Mouse (Mus musculus) stomach, embryonic 16.5 days (tissue): ENCODE measurements around the gene Stip1. TPM values are rescaled to one million over a fixed set of nuclear protein-coding genes. Genes with fewer than 3 reads are reported as not detected.

Experiments
- ATAC-seq: fragments of 200-750 bp; cut with Nextera tagmentation; 2 replicates; pipeline ENCODE4 v1.8.0; 2017; ENCODE audit warnings: moderate number of reproducible peaks, moderate TSS enrichment; ENCODE audit not compliant: insufficient read depth, low FRiP score
- H3K27ac ChIP-seq: fragments of 300-500 bp; sonication (generic); 2 replicates; pipeline ENCODE4 v1.5.1; 2014; ENCODE audit warnings: low read length
- H3K27me3 ChIP-seq: fragments of 300-500 bp; sonication (generic); 2 replicates; pipeline ENCODE4 v1.6.1; 2014; ENCODE audit warnings: low read length, control low read depth, mixed read lengths; ENCODE audit not compliant: control insufficient read depth, insufficient read depth
- H3K36me3 ChIP-seq: fragments of 300-500 bp; sonication (generic); 2 replicates; pipeline ENCODE4 v1.6.1; 2014; ENCODE audit warnings: low read length; ENCODE audit not compliant: control insufficient read depth, insufficient read depth
- H3K4me1 ChIP-seq: fragments of 300-500 bp; sonication (generic); 2 replicates; pipeline ENCODE4 v1.6.1; 2014; ENCODE audit warnings: low read length, control low read depth, mixed read lengths; ENCODE audit not compliant: control insufficient read depth, insufficient read depth
- H3K4me2 ChIP-seq: fragments of 300-500 bp; sonication (generic); 2 replicates; pipeline ENCODE4 v1.6.1; 2014; ENCODE audit warnings: low read depth, low read length, mixed read lengths
- H3K4me3 ChIP-seq: fragments of 300-500 bp; sonication (generic); replicated peaks from 2 replicates; pipeline ENCODE4 v1.5.1; 2014; ENCODE audit warnings: mild to moderate bottlenecking, low read length
- H3K9ac ChIP-seq: fragments of 300-500 bp; sonication (generic); 2 replicates; pipeline ENCODE4 v1.6.1; 2014; ENCODE audit warnings: low read length
- H3K9me3 ChIP-seq: fragments of 300-500 bp; sonication (generic); replicated peaks from 2 replicates; pipeline ENCODE4 v1.6.1; 2016; ENCODE audit warnings: low read length, control low read depth; ENCODE audit not compliant: control insufficient read depth
- whole genome bisulfite sequencing: fragments of 180-500 bp; shearing (Covaris S2); extraction: QIAGEN DNeasy Blood & Tissue Kit; methylation state at CpG from one replicate; pipeline ENCODE4 v1.1.7; 2014; 5-methylcytosine and 5-hydroxymethylcytosine counted together
- polyA plus RNA-seq: library from polyadenylated mRNA; unstranded; fragments of >200 nt; fragmentation: Nextera tagmentation; extraction: Ambion mirVana; gene quantifications from 2 replicates; pipeline ENCODE4 v1.2.1, GENCODE M21; 2015

Stip1 gene
- polyA plus RNA-seq, 1 experiment from 2014 or later: 202 TPM

- ATAC-seq: no peak
- Histone ChIP-seq H3K4me1 (peaks cover 28% of the 10 kb centered on the region), H3K9me3 (no peaks in the 10 kb centered on the region), H3K4me3 (no peak overlapping the region), H3K27me3 (0 out of 2 replicates have a peak, but pooled peaks cover 4% of the 10 kb centered on the region), H3K4me2 (0 out of 2 replicates have a peak overlapping the region, but pooled peaks have one; percentile 27), H3K27ac (0 out of 2 replicates have a peak overlapping the region, but pooled peaks have one; percentile 21), H3K36me3 (no peaks in the 10 kb centered on the region), H3K9ac (peak overlapping the region; percentile 34; the same call in 1 of the 2 replicates)
- 34% methylated on average over 7 of the region's 8 CpGs for WGBS
Measured at GRCm38 (mm10) chr19:7066828-7067342, 27.1 kb upstream of the Stip1 start.

DNA sequence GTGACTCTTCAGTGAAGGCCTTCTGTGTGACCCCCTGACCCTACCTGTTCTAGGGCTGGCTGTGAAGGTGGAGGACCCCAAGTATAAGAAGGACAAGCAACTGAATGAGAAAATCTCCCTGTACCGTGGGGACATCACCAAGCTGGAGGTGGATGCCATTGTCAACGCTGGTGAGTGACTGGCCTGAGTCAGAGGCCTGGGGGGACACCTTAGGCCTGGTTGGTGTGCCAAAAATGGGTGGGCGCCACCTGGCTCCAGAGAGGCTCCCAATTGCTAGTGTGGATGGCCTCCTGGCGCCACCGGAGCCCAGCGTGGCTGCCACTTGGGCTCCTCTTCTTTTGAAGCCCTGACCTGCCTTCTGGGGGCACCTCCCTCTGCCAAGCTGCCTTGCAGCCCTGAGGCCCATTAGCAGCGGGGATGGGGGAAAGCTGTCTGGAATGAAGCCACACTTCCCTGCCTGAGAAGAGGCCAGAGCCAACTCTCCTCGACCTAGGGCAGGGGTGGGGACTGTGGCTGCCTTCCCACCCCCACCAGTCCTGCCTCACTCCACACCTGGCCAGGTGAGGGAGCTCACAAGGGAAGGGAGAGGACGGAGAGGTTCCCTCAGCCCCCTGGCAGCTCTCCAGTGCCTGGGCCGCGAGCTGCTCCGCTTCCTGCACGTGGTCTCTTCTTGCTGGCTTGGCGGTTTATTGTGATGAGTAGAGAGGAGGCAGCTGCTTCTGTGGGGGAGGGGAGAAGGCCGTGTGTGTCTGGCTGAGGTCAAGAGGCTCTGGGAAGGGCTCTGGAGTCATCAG lies 26.5 kb upstream of the Stip1 start:
- H3K27me3 ChIP-seq: 0 out of 2 replicates have a peak, but pooled peaks cover 4% of the 10 kb centered on the region
- no peak; the same call in 1 of the 2 replicates for ATAC-seq
- H3K36me3 ChIP-seq: no peaks in the 10 kb centered on the region
- peaks cover 28% of the 10 kb centered on the region for H3K4me1 ChIP-seq
- 36% methylated on average over 15 of the region's 15 CpGs for WGBS
- peak overlapping the region; percentile 11; the same call in 1 of the 2 replicates for H3K27ac ChIP-seq
- H3K4me3 ChIP-seq: no peak overlapping the region
- H3K9ac ChIP-seq: peak overlapping the region; percentile 34; the same call in 1 of the 2 replicates
- 0 out of 2 replicates have a peak overlapping the region, but pooled peaks have one; percentile 27 for H3K4me2 ChIP-seq
- no peaks in the 10 kb centered on the region for H3K9me3 ChIP-seq

DNA sequence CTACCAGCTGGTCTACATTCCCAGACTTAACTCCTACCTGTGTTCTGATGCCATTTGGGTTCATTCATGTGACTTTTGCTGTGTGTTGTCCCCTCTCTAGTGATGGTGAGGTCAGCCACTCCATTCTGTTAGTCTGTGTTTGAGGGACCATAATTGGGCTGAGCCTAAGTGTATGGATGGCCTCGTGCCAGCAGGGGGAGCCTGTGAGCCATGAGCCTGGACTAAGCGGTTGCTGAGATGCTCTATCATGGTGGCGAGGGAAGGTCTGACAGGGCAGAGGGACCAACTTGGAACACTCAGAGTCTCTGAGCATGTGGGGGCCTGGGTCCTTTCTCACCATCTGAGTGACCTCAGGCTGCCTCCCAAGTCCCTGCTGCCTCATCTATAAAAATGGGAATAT lies 24.8 kb upstream of the Stip1 start:
- Histone ChIP-seq H3K27me3 (0 out of 2 replicates have a peak, but pooled peaks cover 4% of the 10 kb centered on the region), H3K9me3 (no peaks in the 10 kb centered on the region), H3K9ac (no peak overlapping the region), H3K4me3 (no peak overlapping the region), H3K36me3 (no peaks in the 10 kb centered on the region), H3K4me2 (no peak overlapping the region), H3K4me1 (peaks cover 13% of the 10 kb centered on the region), H3K27ac (no peak overlapping the region)
- peak; percentile 73; the same call in 1 of the 2 replicates for ATAC-seq
- WGBS: 3% methylated on average over 3 of the region's 3 CpGs

- 91% methylated on average over 8 of the region's 8 CpGs for WGBS
- H3K4me2 ChIP-seq: no peak overlapping the region
- H3K27ac ChIP-seq: no peak overlapping the region
- no peaks in the 10 kb centered on the region for H3K9me3 ChIP-seq
- no peaks in the 10 kb centered on the region for H3K36me3 ChIP-seq
- no peaks in the 10 kb centered on the region for H3K27me3 ChIP-seq
- ATAC-seq: no peak
- H3K4me1 ChIP-seq: peaks cover 17% of the 10 kb centered on the region
- H3K4me3 ChIP-seq: no peak overlapping the region
- no peak overlapping the region for H3K9ac ChIP-seq
Measured at GRCm38 (mm10) chr19:7062916-7063315, 23.1 kb upstream of the Stip1 start.

- H3K4me2 ChIP-seq: no peak overlapping the region
- peaks cover 22% of the 10 kb centered on the region for H3K4me1 ChIP-seq
- H3K27me3 ChIP-seq: no peaks in the 10 kb centered on the region
- no peak overlapping the region for H3K27ac ChIP-seq
- no peak overlapping the region for H3K4me3 ChIP-seq
- 80% methylated on average over 5 of the region's 5 CpGs for WGBS
- no peaks in the 10 kb centered on the region for H3K36me3 ChIP-seq
- no peak for ATAC-seq
- no peaks in the 10 kb centered on the region for H3K9me3 ChIP-seq
- no peak overlapping the region for H3K9ac ChIP-seq
Measured at GRCm38 (mm10) chr19:7062110-7062509, 22.3 kb upstream of the Stip1 start.

DNA sequence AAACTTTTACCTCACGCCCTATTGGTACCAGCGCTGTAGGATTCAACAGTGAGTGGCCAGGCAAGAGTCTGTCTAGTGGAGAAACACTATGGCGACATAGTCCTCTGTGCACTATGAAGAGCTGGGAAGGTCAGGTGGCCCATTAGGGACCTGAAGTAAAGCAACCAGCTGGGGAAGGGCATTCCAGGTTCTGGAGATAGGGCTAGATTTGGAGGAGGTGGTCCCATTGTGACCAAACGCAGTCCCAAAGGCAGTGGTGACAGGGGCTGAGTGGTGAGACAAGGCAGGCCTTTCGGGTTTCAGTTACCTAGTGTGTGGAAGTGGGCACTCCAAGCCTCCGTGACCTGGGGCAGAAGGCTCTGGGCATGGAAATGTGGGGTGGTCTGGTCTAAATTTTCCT lies 18.8 kb upstream of the Stip1 start:
- ATAC-seq: no peak
- Histone ChIP-seq H3K4me1 (peaks cover 19% of the 10 kb centered on the region), H3K9ac (no peak overlapping the region), H3K4me2 (peak overlapping the region; percentile 99; the same call in 1 of the 2 replicates), H3K27me3 (no peaks in the 10 kb centered on the region), H3K27ac (no peak overlapping the region), H3K36me3 (no peaks in the 10 kb centered on the region), H3K4me3 (no peak overlapping the region), H3K9me3 (no peaks in the 10 kb centered on the region)
- WGBS: 69% methylated on average over 6 of the region's 6 CpGs

GRCm38 (mm10) chr19:7057722-7058207 lies 18.0 kb upstream of the Stip1 start:
- peak overlapping the region; percentile 69 for H3K4me3 ChIP-seq
- H3K9ac ChIP-seq: 0 out of 2 replicates have a peak overlapping the region, but pooled peaks have one; percentile 13
- H3K27me3 ChIP-seq: no peaks in the 10 kb centered on the region
- 1% methylated on average over 15 of the region's 15 CpGs for WGBS
- H3K27ac ChIP-seq: peak overlapping the region; percentile 70
- H3K36me3 ChIP-seq: no peaks in the 10 kb centered on the region
- H3K4me1 ChIP-seq: peaks cover 19% of the 10 kb centered on the region
- H3K9me3 ChIP-seq: no peaks in the 10 kb centered on the region
- ATAC-seq: peak; percentile 84
- H3K4me2 ChIP-seq: peak overlapping the region; percentile 99

DNA sequence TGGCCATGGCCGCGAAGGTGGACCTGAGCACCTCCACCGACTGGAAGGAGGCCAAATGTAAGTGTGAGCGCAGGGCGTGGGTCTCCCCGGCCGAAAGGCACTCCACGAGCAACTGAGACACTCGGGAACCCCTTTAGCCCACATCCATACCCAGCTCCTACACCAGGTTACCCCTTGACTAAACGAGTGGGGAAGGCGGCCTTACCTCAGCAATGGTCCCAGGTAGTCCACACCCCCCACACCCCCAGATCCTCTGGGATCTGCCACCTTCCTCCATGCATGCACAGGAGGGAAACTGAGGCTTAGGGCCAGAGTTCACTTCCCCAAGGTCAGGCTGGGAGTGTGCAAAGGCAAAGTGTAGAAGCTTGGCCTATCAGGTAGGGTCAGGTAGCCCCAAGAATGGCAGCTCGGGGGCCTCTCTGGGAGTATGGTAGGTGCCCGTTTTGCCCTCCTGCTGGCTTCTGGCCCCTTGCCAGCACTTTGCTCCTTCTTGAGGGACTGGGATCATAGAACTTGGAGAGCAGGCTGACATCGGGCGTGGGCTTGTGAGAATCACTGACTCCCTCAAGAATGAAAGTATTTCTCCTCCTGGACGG lies 17.5 kb upstream of the Stip1 start:
- peak; percentile 23 for ATAC-seq
- Histone ChIP-seq H3K4me1 (peaks cover 19% of the 10 kb centered on the region), H3K27ac (peak overlapping the region; percentile 70), H3K9me3 (no peaks in the 10 kb centered on the region), H3K36me3 (no peaks in the 10 kb centered on the region), H3K27me3 (no peaks in the 10 kb centered on the region), H3K9ac (peak overlapping the region; percentile 79), H3K4me3 (peak overlapping the region; percentile 69), H3K4me2 (peak overlapping the region; percentile 99)
- WGBS: 5% methylated on average over 16 of the region's 16 CpGs
